Mouse (Mus musculus) stomach, embryonic 16.5 days (tissue): ENCODE data around the gene Btnl6. TPM values are rescaled to one million over a fixed set of nuclear protein-coding genes. Genes with fewer than 3 reads are reported as not detected.

Source experiments
- ATAC-seq: fragments of 200-750 bp; cut with Nextera tagmentation; 2 replicates; pipeline ENCODE4 v1.8.0; 2017; ENCODE audit warnings: moderate number of reproducible peaks, moderate TSS enrichment; ENCODE audit not compliant: insufficient read depth, low FRiP score
- H3K27ac ChIP-seq: fragments of 300-500 bp; sonication (generic); 2 replicates; pipeline ENCODE4 v1.5.1; 2014; ENCODE audit warnings: low read length
- H3K27me3 ChIP-seq: fragments of 300-500 bp; sonication (generic); 2 replicates; pipeline ENCODE4 v1.6.1; 2014; ENCODE audit warnings: low read length, control low read depth, mixed read lengths; ENCODE audit not compliant: control insufficient read depth, insufficient read depth
- H3K36me3 ChIP-seq: fragments of 300-500 bp; sonication (generic); 2 replicates; pipeline ENCODE4 v1.6.1; 2014; ENCODE audit warnings: low read length; ENCODE audit not compliant: control insufficient read depth, insufficient read depth
- H3K4me1 ChIP-seq: fragments of 300-500 bp; sonication (generic); 2 replicates; pipeline ENCODE4 v1.6.1; 2014; ENCODE audit warnings: low read length, control low read depth, mixed read lengths; ENCODE audit not compliant: control insufficient read depth, insufficient read depth
- H3K4me2 ChIP-seq: fragments of 300-500 bp; sonication (generic); 2 replicates; pipeline ENCODE4 v1.6.1; 2014; ENCODE audit warnings: low read depth, low read length, mixed read lengths
- H3K4me3 ChIP-seq: fragments of 300-500 bp; sonication (generic); replicated peaks from 2 replicates; pipeline ENCODE4 v1.5.1; 2014; ENCODE audit warnings: mild to moderate bottlenecking, low read length
- H3K9ac ChIP-seq: fragments of 300-500 bp; sonication (generic); 2 replicates; pipeline ENCODE4 v1.6.1; 2014; ENCODE audit warnings: low read length
- H3K9me3 ChIP-seq: fragments of 300-500 bp; sonication (generic); replicated peaks from 2 replicates; pipeline ENCODE4 v1.6.1; 2016; ENCODE audit warnings: low read length, control low read depth; ENCODE audit not compliant: control insufficient read depth
- WGBS: fragments of 180-500 bp; shearing (Covaris S2); extraction: QIAGEN DNeasy Blood & Tissue Kit; methylation state at CpG from one replicate; pipeline ENCODE4 v1.1.7; 2014; 5-methylcytosine and 5-hydroxymethylcytosine counted together
- polyA plus RNA-seq: library from polyadenylated mRNA; unstranded; fragments of >200 nt; fragmentation: Nextera tagmentation; extraction: Ambion mirVana; gene quantifications from 2 replicates; pipeline ENCODE4 v1.2.1, GENCODE M21; 2015

Gene Btnl6
- 2.6 and 3.6 TPM in 2 replicates for polyA plus RNA-seq

- no peak within 1 kb of the TSS for H3K4me2 ChIP-seq
- no peaks in the 10 kb centered on the region for H3K9me3 ChIP-seq
- WGBS, result 90% methylated on average over 4 of the region's 4 CpGs
- no peaks in the 10 kb centered on the region for H3K27me3 ChIP-seq
- no peaks in the 10 kb centered on the region for H3K36me3 ChIP-seq
- no peaks in the 10 kb centered on the region for H3K4me1 ChIP-seq
- no peak within 1 kb of the TSS for H3K9ac ChIP-seq
- H3K4me3 ChIP-seq, result no peak within 1 kb of the TSS
- H3K27ac ChIP-seq, result no peak within 1 kb of the TSS
- ATAC-seq, result no peak
Measured at GRCm38 (mm10) chr17:34517252-34517651, at the start of gene Btnl6. Gene Btnl6, minus strand, starts transcription at chr17:34517352.

GRCm38 (mm10) chr17:34564796-34565195 is 47.6 kb upstream of the Btnl6 start:
- WGBS, result 34% methylated on average over 3 of the region's 3 CpGs
- no peak for ATAC-seq
- no peaks in the 10 kb centered on the region for H3K36me3 ChIP-seq
- peaks cover 10% of the 10 kb centered on the region for H3K4me1 ChIP-seq
- no peaks in the 10 kb centered on the region for H3K27me3 ChIP-seq
- H3K9me3 ChIP-seq, result no peaks in the 10 kb centered on the region
- H3K27ac ChIP-seq, result peak overlapping the region; percentile 71
- H3K4me3 ChIP-seq, result peak overlapping the region; percentile 14
- H3K9ac ChIP-seq, result peak overlapping the region; percentile 46; the same call in 1 of the 2 replicates
- peak overlapping the region; percentile 22 for H3K4me2 ChIP-seq

- 6% methylated on average over 6 of the region's 6 CpGs for WGBS
Measured at GRCm38 (mm10) chr17:34564003-34564421, 46.9 kb upstream of the Btnl6 start, which contains the start of gene Notch4. Gene Notch4, plus strand, starts transcription at chr17:34564268.

GRCm38 (mm10) chr17:34563354-34563753 is 46.2 kb upstream of the Btnl6 start:
- no peak overlapping the region for H3K4me2 ChIP-seq
- H3K9ac ChIP-seq, result no peak overlapping the region
- no peaks in the 10 kb centered on the region for H3K9me3 ChIP-seq
- no peak overlapping the region for H3K27ac ChIP-seq
- no peaks in the 10 kb centered on the region for H3K27me3 ChIP-seq
- 70% methylated on average over 11 of the region's 11 CpGs for WGBS
- H3K36me3 ChIP-seq, result no peaks in the 10 kb centered on the region
- ATAC-seq, result no peak
- no peak overlapping the region for H3K4me3 ChIP-seq
- H3K4me1 ChIP-seq, result peaks cover 10% of the 10 kb centered on the region

More at GRCm38 (mm10) chr17:34564003-34564421, 46.9 kb upstream of the Btnl6 start, which contains the start of gene Notch4:
- H3K36me3 ChIP-seq, result no peaks in the 10 kb centered on the region
- H3K27me3 ChIP-seq, result no peaks in the 10 kb centered on the region
- H3K27ac ChIP-seq, result peak within 1 kb of the TSS; percentile 71
- peaks cover 10% of the 10 kb centered on the region for H3K4me1 ChIP-seq
- H3K4me3 ChIP-seq, result peak within 1 kb of the TSS; percentile 14
- H3K9me3 ChIP-seq, result no peaks in the 10 kb centered on the region
- peak within 1 kb of the TSS; percentile 46 for H3K9ac ChIP-seq
- peak within 1 kb of the TSS; percentile 22 for H3K4me2 ChIP-seq
- peak; percentile 79; the same call in 1 of the 2 replicates for ATAC-seq

- Histone ChIP-seq H3K27ac (no peak overlapping the region), H3K9ac (no peak overlapping the region), H3K36me3 (no peaks in the 10 kb centered on the region), H3K9me3 (no peaks in the 10 kb centered on the region), H3K4me3 (no peak overlapping the region), H3K27me3 (no peaks in the 10 kb centered on the region), H3K4me1 (peaks cover 10% of the 10 kb centered on the region), H3K4me2 (no peak overlapping the region)
- 41% methylated on average over 3 of the region's 3 CpGs for WGBS
- no peak for ATAC-seq
Measured at GRCm38 (mm10) chr17:34562595-34562994, 45.4 kb upstream of the Btnl6 start.

- Histone ChIP-seq H3K36me3 (no peaks in the 10 kb centered on the region), H3K4me2 (no peak overlapping the region), H3K9me3 (no peaks in the 10 kb centered on the region), H3K4me3 (no peak overlapping the region), H3K4me1 (peaks cover 10% of the 10 kb centered on the region), H3K9ac (no peak overlapping the region), H3K27me3 (no peaks in the 10 kb centered on the region), H3K27ac (peak overlapping the region; percentile 25; the same call in 1 of the 2 replicates)
- 50% methylated on average over 7 of the region's 8 CpGs for WGBS
- no peak for ATAC-seq
Measured at GRCm38 (mm10) chr17:34561200-34561599, 44.0 kb upstream of the Btnl6 start.

- H3K4me3 ChIP-seq, result no peak overlapping the region
- H3K27me3 ChIP-seq, result no peaks in the 10 kb centered on the region
- no peaks in the 10 kb centered on the region for H3K36me3 ChIP-seq
- H3K4me2 ChIP-seq, result no peak overlapping the region
- peaks cover 10% of the 10 kb centered on the region for H3K4me1 ChIP-seq
- no peaks in the 10 kb centered on the region for H3K9me3 ChIP-seq
- no peak overlapping the region for H3K27ac ChIP-seq
- no peak for ATAC-seq
- no peak overlapping the region for H3K9ac ChIP-seq
- WGBS, result 86% methylated on average over 6 of the region's 6 CpGs
Measured at GRCm38 (mm10) chr17:34560438-34560837, 43.3 kb upstream of the Btnl6 start.

GRCm38 (mm10) chr17:34559895-34560294 is 42.7 kb upstream of the Btnl6 start:
- Histone ChIP-seq H3K27ac (no peak overlapping the region), H3K9ac (no peak overlapping the region), H3K9me3 (no peaks in the 10 kb centered on the region), H3K27me3 (no peaks in the 10 kb centered on the region), H3K4me3 (no peak overlapping the region), H3K36me3 (no peaks in the 10 kb centered on the region), H3K4me1 (peaks cover 10% of the 10 kb centered on the region), H3K4me2 (no peak overlapping the region)
- ATAC-seq, result 0 out of 2 replicates have a peak, but pooled peaks have one; percentile 41
- 24% methylated on average over 15 of the region's 15 CpGs for WGBS

GRCm38 (mm10) chr17:34559116-34559515 is 42.0 kb upstream of the Btnl6 start:
- ATAC-seq, result no peak
- 72% methylated on average over 7 of the region's 7 CpGs for WGBS

More at GRCm38 (mm10) chr17:34559116-34559515, 42.0 kb upstream of the Btnl6 start:
- Histone ChIP-seq H3K27me3 (no peaks in the 10 kb centered on the region), H3K4me2 (no peak overlapping the region), H3K9ac (no peak overlapping the region), H3K9me3 (no peaks in the 10 kb centered on the region), H3K4me3 (no peak overlapping the region), H3K36me3 (no peaks in the 10 kb centered on the region), H3K27ac (no peak overlapping the region), H3K4me1 (peaks cover 3% of the 10 kb centered on the region)
